Mouse (Mus musculus) MEL (cell line): ENCODE measurements around the gene Ccdc171. TPM values are rescaled to one million over a fixed set of nuclear protein-coding genes. Genes with fewer than 3 reads are reported as not detected.

Experiments
- DNase-seq: peaks from one replicate; pipeline ENCODE4 v3.0.0; 2011; ENCODE audit warnings: low read depth, low spot score
- H3K27ac ChIP-seq: 2 replicates; pipeline ENCODE4 v1.5.1; 2012; ENCODE audit warnings: low read depth, mild to moderate bottlenecking, control low read depth, low read length, moderate library complexity; ENCODE audit not compliant: control insufficient read depth
- H3K27me3 ChIP-seq, 2 experiments: fragments of 150-350 bp in 1 of 2; sonication (generic) in 1 of 2; 2 replicates each; pipeline ENCODE4 v1.6.1; 2012; ENCODE audit warnings: low read length in 2 of 2, mild to moderate bottlenecking in 2 of 2, improper control_type of control experiment in 1 of 2, moderate library complexity in 1 of 2; ENCODE audit not compliant: insufficient read depth in 2 of 2, control insufficient read depth in 1 of 2
- H3K36me3 ChIP-seq, 2 experiments: 2 replicates each; pipeline ENCODE4 v1.6.1; 2012 to 2014; ENCODE audit warnings: low read length in 2 of 2, improper control_type of control experiment in 1 of 2, inconsistent platforms in 1 of 2, mild to moderate bottlenecking in 1 of 2; ENCODE audit not compliant: insufficient read depth in 2 of 2, control insufficient read depth in 1 of 2
- H3K4me1 ChIP-seq, 2 experiments: fragments of 150-350 bp in 1 of 2; sonication (generic) in 1 of 2; 2 replicates each; pipeline ENCODE4 v1.6.1; 2012; ENCODE audit warnings: low read length in 2 of 2, improper control_type of control experiment in 1 of 2, mild to moderate bottlenecking in 1 of 2; ENCODE audit not compliant: insufficient read depth in 2 of 2, control insufficient read depth in 1 of 2
- H3K4me3 ChIP-seq, 2 experiments: fragments of 150-350 bp in 1 of 2; sonication (generic) in 1 of 2; 2 replicates each; pipeline ENCODE4 v1.5.1; 2012; ENCODE audit warnings: low read depth in 2 of 2, low read length in 2 of 2, mild to moderate bottlenecking in 2 of 2, moderate library complexity in 2 of 2, control low read depth in 1 of 2, improper control_type of control experiment in 1 of 2; ENCODE audit not compliant: control insufficient read depth in 1 of 2, insufficient read depth in 1 of 2
- H3K79me2 ChIP-seq: 2 replicates; pipeline ENCODE4 v1.6.1; 2012; ENCODE audit warnings: mild to moderate bottlenecking, low read length, moderate library complexity; ENCODE audit not compliant: control insufficient read depth, poor library complexity, insufficient read depth
- H3K9ac ChIP-seq: 2 replicates; pipeline ENCODE4 v1.6.1; 2012; ENCODE audit warnings: low read depth, mild to moderate bottlenecking, control low read depth, low read length, moderate library complexity; ENCODE audit not compliant: control insufficient read depth, poor library complexity, severe bottlenecking
- H3K9me3 ChIP-seq: fragments of 150-350 bp; sonication (generic); replicated peaks from 2 replicates; pipeline ENCODE4 v1.6.1; 2012; ENCODE audit warnings: mild to moderate bottlenecking, low read length, improper control_type of control experiment, moderate library complexity; ENCODE audit not compliant: insufficient read depth
- BHLHE40 ChIP-seq: IDR thresholded peaks from 2 replicates; pipeline ENCODE4 v1.6.1; 2012; ENCODE audit warnings: low read depth, mild to moderate bottlenecking, inconsistent platforms, low read length, improper control_type of control experiment, borderline replicate concordance
- CHD1 ChIP-seq: IDR thresholded peaks from 2 replicates; pipeline ENCODE4 v1.6.1; 2012; ENCODE audit warnings: low read depth, mild to moderate bottlenecking, inconsistent platforms, low read length, improper control_type of control experiment
- CHD2 ChIP-seq: IDR thresholded peaks from 2 replicates; pipeline ENCODE4 v1.6.1; 2011; ENCODE audit warnings: low read length, improper control_type of control experiment
- CTCF ChIP-seq, 3 experiments: IDR thresholded peaks in 2 of 3; conservative IDR thresholded peaks in 1 of 3; 2 replicates each; pipeline ENCODE4 v1.5.1; 2011 to 2012; ENCODE audit warnings: low read length in 3 of 3, low read depth in 2 of 3, mild to moderate bottlenecking in 2 of 3, improper control_type of control experiment in 1 of 3, inconsistent platforms in 1 of 3, mixed read lengths in 1 of 3, moderate library complexity in 1 of 3; ENCODE audit not compliant: control insufficient read depth in 1 of 3, insufficient read depth in 1 of 3, poor library complexity in 1 of 3, severe bottlenecking in 1 of 3
- E2F4 ChIP-seq: IDR thresholded peaks from 2 replicates; pipeline ENCODE4 v1.6.1; 2011; ENCODE audit warnings: low read depth, low read length, improper control_type of control experiment, borderline replicate concordance
- ELF1 ChIP-seq: IDR thresholded peaks from 2 replicates; pipeline ENCODE4 v1.6.1; 2014; ENCODE audit warnings: low read depth, mild to moderate bottlenecking, inconsistent platforms, low read length, improper control_type of control experiment, moderate library complexity
- EP300 ChIP-seq, 2 experiments: IDR thresholded peaks; 2 replicates each; pipeline ENCODE4 v1.6.1; 2011; ENCODE audit warnings: improper control_type of control experiment in 2 of 2, low read length in 2 of 2, low read depth in 1 of 2, mild to moderate bottlenecking in 1 of 2
- ETS1 ChIP-seq: IDR thresholded peaks from 2 replicates; pipeline ENCODE4 v1.6.1; 2012; ENCODE audit warnings: low read depth, mild to moderate bottlenecking, inconsistent platforms, low read length, improper control_type of control experiment, moderate library complexity
- GABPA ChIP-seq: IDR thresholded peaks from 2 replicates; pipeline ENCODE4 v1.6.1; 2012; ENCODE audit warnings: low read depth, mild to moderate bottlenecking, inconsistent platforms, low read length, improper control_type of control experiment, moderate library complexity
- GATA1 ChIP-seq: IDR thresholded peaks from 2 replicates; pipeline ENCODE4 v1.6.1; 2011; ENCODE audit warnings: low read depth, low read length, improper control_type of control experiment
- HCFC1 ChIP-seq: IDR thresholded peaks from 2 replicates; pipeline ENCODE4 v1.6.1; 2012; ENCODE audit warnings: low read depth, mild to moderate bottlenecking, inconsistent platforms, low read length, improper control_type of control experiment, moderate library complexity
- JUND ChIP-seq: IDR thresholded peaks from 2 replicates; pipeline ENCODE4 v1.6.1; 2011; ENCODE audit warnings: low read depth, mild to moderate bottlenecking, improper control_type of control experiment, low read length
- KAT2A ChIP-seq: conservative IDR thresholded peaks from 2 replicates; pipeline ENCODE4 v1.6.1; 2012; ENCODE audit warnings: low read depth, low read length, improper control_type of control experiment, inconsistent platforms
- MAFK ChIP-seq: IDR thresholded peaks from 2 replicates; pipeline ENCODE4 v1.6.1; 2011; ENCODE audit warnings: low read depth, mild to moderate bottlenecking, low read length, improper control_type of control experiment, borderline replicate concordance
- MAX ChIP-seq: IDR thresholded peaks from 2 replicates; pipeline ENCODE4 v1.6.1; 2011; ENCODE audit warnings: low read length, improper control_type of control experiment
- MAZ ChIP-seq: IDR thresholded peaks from 2 replicates; pipeline ENCODE4 v1.6.1; 2012; ENCODE audit warnings: low read depth, mild to moderate bottlenecking, inconsistent platforms, low read length, improper control_type of control experiment
- MEF2A ChIP-seq: IDR thresholded peaks from 2 replicates; pipeline ENCODE4 v1.6.1; 2014; ENCODE audit warnings: low read depth, mild to moderate bottlenecking, inconsistent platforms, low read length, improper control_type of control experiment; ENCODE audit not compliant: poor library complexity, insufficient replicate concordance, severe bottlenecking; ENCODE audit errors: extremely low read depth
- MXI1 ChIP-seq: IDR thresholded peaks from 2 replicates; pipeline ENCODE4 v1.6.1; 2011; ENCODE audit warnings: mild to moderate bottlenecking, low read depth, low read length, improper control_type of control experiment
- MYB ChIP-seq: IDR thresholded peaks from 2 replicates; pipeline ENCODE4 v1.6.1; 2011; ENCODE audit warnings: mild to moderate bottlenecking, low read depth, low read length, improper control_type of control experiment
- MYC ChIP-seq: IDR thresholded peaks from 2 replicates; pipeline ENCODE4 v1.6.1; 2011; ENCODE audit warnings: low read depth, mild to moderate bottlenecking, low read length, improper control_type of control experiment, moderate library complexity
- NELFE ChIP-seq: IDR thresholded peaks from 2 replicates; pipeline ENCODE4 v1.6.1; 2011; ENCODE audit warnings: low read depth, low read length, improper control_type of control experiment
- NRF1 ChIP-seq: IDR thresholded peaks from 2 replicates; pipeline ENCODE4 v1.6.1; 2014; ENCODE audit warnings: low read depth, mild to moderate bottlenecking, inconsistent platforms, low read length, improper control_type of control experiment, moderate library complexity; ENCODE audit not compliant: poor library complexity, insufficient read depth, severe bottlenecking
- POLR2A ChIP-seq, 2 experiments: IDR thresholded peaks; 2 replicates each; pipeline ENCODE4 v1.6.1; 2011 to 2012; ENCODE audit warnings: low read length in 2 of 2, mild to moderate bottlenecking in 2 of 2, control low read depth in 1 of 2, improper control_type of control experiment in 1 of 2, low read depth in 1 of 2, moderate library complexity in 1 of 2; ENCODE audit not compliant: control insufficient read depth in 1 of 2, insufficient read depth in 1 of 2, poor library complexity in 1 of 2
- POLR2AphosphoS2 ChIP-seq: IDR thresholded peaks from 2 replicates; pipeline ENCODE4 v1.6.1; 2011; ENCODE audit warnings: low read length, improper control_type of control experiment
- POLR2AphosphoS5 ChIP-seq: IDR thresholded peaks from 2 replicates; pipeline ENCODE4 v1.6.1; 2012; ENCODE audit warnings: low read depth, borderline replicate concordance, mild to moderate bottlenecking, inconsistent platforms, low read length, moderate library complexity, mixed read lengths
- RAD21 ChIP-seq: IDR thresholded peaks from 2 replicates; pipeline ENCODE4 v1.6.1; 2011; ENCODE audit warnings: mild to moderate bottlenecking, low read depth, low read length, improper control_type of control experiment
- RCOR1 ChIP-seq: IDR thresholded peaks from 2 replicates; pipeline ENCODE4 v1.6.1; 2012; ENCODE audit warnings: low read depth, mild to moderate bottlenecking, inconsistent platforms, low read length, improper control_type of control experiment
- SMC3 ChIP-seq: IDR thresholded peaks from 2 replicates; pipeline ENCODE4 v1.6.1; 2011; ENCODE audit warnings: low read depth, low read length, improper control_type of control experiment
- TAL1 ChIP-seq: IDR thresholded peaks from 2 replicates; pipeline ENCODE4 v1.6.1; 2012; ENCODE audit warnings: mild to moderate bottlenecking, inconsistent platforms, low read length, moderate library complexity, mixed read lengths
- TBP ChIP-seq: IDR thresholded peaks from 2 replicates; pipeline ENCODE4 v1.8.0; 2011; ENCODE audit warnings: low read depth, low read length, improper control_type of control experiment
- TCF12 ChIP-seq: IDR thresholded peaks from 2 replicates; pipeline ENCODE4 v1.6.1; 2014; ENCODE audit warnings: low read depth, mild to moderate bottlenecking, inconsistent platforms, low read length, improper control_type of control experiment, moderate library complexity
- UBTF ChIP-seq: IDR thresholded peaks from 2 replicates; pipeline ENCODE4 v1.6.1; 2012; ENCODE audit warnings: low read depth, mild to moderate bottlenecking, inconsistent platforms, low read length, improper control_type of control experiment, moderate library complexity, borderline replicate concordance; ENCODE audit not compliant: insufficient read depth
- USF1 ChIP-seq: IDR thresholded peaks from 2 replicates; pipeline ENCODE4 v1.6.1; 2014; ENCODE audit warnings: low read depth, mild to moderate bottlenecking, inconsistent platforms, low read length, improper control_type of control experiment, moderate library complexity
- USF2 ChIP-seq, 2 experiments: IDR thresholded peaks; 2 replicates each; pipeline ENCODE4 v1.6.1; 2011 to 2012; ENCODE audit warnings: improper control_type of control experiment in 2 of 2, low read length in 2 of 2, borderline replicate concordance in 1 of 2, inconsistent platforms in 1 of 2, low read depth in 1 of 2, mild to moderate bottlenecking in 1 of 2; ENCODE audit not compliant: insufficient read depth in 1 of 2
- ZKSCAN1 ChIP-seq: IDR thresholded peaks from 2 replicates; pipeline ENCODE4 v1.6.1; 2012; ENCODE audit warnings: low read depth, mild to moderate bottlenecking, inconsistent platforms, low read length, improper control_type of control experiment, moderate library complexity
- ZMIZ1 ChIP-seq: IDR thresholded peaks from 2 replicates; pipeline ENCODE4 v1.6.1; 2012; ENCODE audit warnings: low read depth, mild to moderate bottlenecking, inconsistent platforms, low read length, improper control_type of control experiment, moderate library complexity
- ZNF384 ChIP-seq: IDR thresholded peaks from 2 replicates; pipeline ENCODE4 v1.6.1; 2012; ENCODE audit warnings: low read depth, mild to moderate bottlenecking, inconsistent platforms, low read length, improper control_type of control experiment
- polyA plus RNA-seq, 2 experiments: library from polyadenylated mRNA; stranded (reverse) in 1 of 2; unstranded in 1 of 2; fragments of >175 nt in 1 of 2; fragments of >200 nt in 1 of 2; gene quantifications; 2 replicates each; pipeline versions ENCODE4 v1.2.1 to v1.2.4; 2012; ENCODE audit warnings: low replicate concordance in 2 of 2, low read depth in 1 of 2; ENCODE audit not compliant: insufficient read length in 2 of 2, insufficient read depth in 1 of 2, missing spikeins in 1 of 2
- total RNA-seq: library from RNA; depleted of rRNA; stranded (reverse); fragments of 300-350 nt; gene quantifications from 2 replicates; pipeline ENCODE4 v1.2.3, GENCODE M21; 2012

The Ccdc171 gene
- total and polyA plus RNA-seq, 3 experiments = 1.6 to 1.8 TPM; not detected in 1

DNA sequence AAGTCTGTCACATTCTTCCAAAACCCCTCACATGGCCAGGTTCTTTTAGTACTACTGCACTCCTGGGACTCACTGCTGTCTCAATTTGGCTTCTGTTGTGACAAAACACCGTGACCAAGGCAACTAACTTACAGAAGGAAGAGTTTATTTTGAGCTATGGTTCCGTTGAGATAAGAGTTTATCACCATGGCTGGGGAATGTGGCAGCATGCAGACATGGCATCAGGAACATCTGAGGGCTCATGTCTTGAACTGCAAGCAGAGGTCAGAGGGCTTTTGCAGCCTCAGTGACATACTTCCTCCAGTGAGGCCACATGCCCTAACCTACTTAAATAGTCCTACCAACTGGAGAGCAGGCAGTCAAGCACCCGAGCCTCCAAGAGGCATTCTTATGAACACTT is 51.0 kb downstream of the Ccdc171 start:
- DNase-seq = peak; percentile 85
- H3K27ac ChIP-seq = peak overlapping the region; percentile 33; the same call in 1 of the 2 replicates
- TF ChIP-seq KAT2A (no peak), POLR2AphosphoS5 (no peak), UBTF (no peak), POLR2A (IDR thresholded peaks at IDR 0.05; ENCODE audit: control insufficient read depth in 1 of 2, insufficient read depth in 1 of 2, low read depth in 1 of 2, low read length in 2 of 2, poor library complexity in 1 of 2) (no peak), ELF1 (peak; percentile 57; the same call in 1 of the 2 replicates), MEF2A (peak; percentile 94; the same call in 1 of the 2 replicates), SMC3 (peak; percentile 2; the same call in 1 of the 2 replicates), NELFE (no peak), POLR2AphosphoS2 (no peak), GABPA (no peak), CHD2 (no peak), TBP (no peak), HCFC1 (peak; percentile 29; the same call in 1 of the 2 replicates), ZKSCAN1 (no peak), MYC (peak; percentile 77; the same call in 1 of the 2 replicates), JUND (no peak), ETS1 (peak; percentile 91), TAL1 (peak; percentile 66), TCF12 (peak; percentile 93), CTCF (IDR thresholded peaks at IDR 0.05 in 2 of 3, conservative IDR thresholded peaks at IDR 0.05 in 1 of 3; ENCODE audit: control insufficient read depth in 1 of 3, insufficient read depth in 1 of 3, low read depth in 2 of 3, low read length in 3 of 3, poor library complexity in 1 of 3, severe bottlenecking in 1 of 3) (no peak), ZMIZ1 (no peak), MAZ (0 out of 2 replicates have a peak, but pooled peaks have one; percentile 28), RAD21 (no peak), MXI1 (peak; percentile 86), CHD1 (no peak), USF1 (no peak), GATA1 (peak; percentile 91), EP300 (IDR thresholded peaks at IDR 0.05; ENCODE audit: low read depth in 1 of 2, low read length in 2 of 2) (peak; percentile 88 to 93), MAFK (0 out of 2 replicates have a peak, but pooled peaks have one; percentile 51), BHLHE40 (peak; percentile 61; the same call in 1 of the 2 replicates), RCOR1 (peak; percentile 61; the same call in 1 of the 2 replicates), NRF1 (no peak), USF2 (IDR thresholded peaks at IDR 0.05; ENCODE audit: borderline replicate concordance in 1 of 2, insufficient read depth in 1 of 2, low read depth in 1 of 2, low read length in 2 of 2) (no peak), E2F4 (no peak), MYB (peak; percentile 64; the same call in 1 of the 2 replicates), MAX (peak; percentile 33; the same call in 1 of the 2 replicates), ZNF384 (no peak)

More for the DNA sequence above, 51.0 kb downstream of the Ccdc171 start:
- 0 out of 2 replicates have a peak overlapping the region, but pooled peaks have one; percentile 11 for H3K9ac ChIP-seq
- H3K4me1 ChIP-seq = peaks cover 12 to 15% of the 10 kb centered on the region in 2 experiments
- no peak overlapping the region for H3K4me3 ChIP-seq
- H3K27me3 ChIP-seq = no peaks in the 10 kb centered on the region
- peaks cover 0 to 19% of the 10 kb centered on the region in 2 experiments; a peak in 2 of 4 replicates for H3K36me3 ChIP-seq
- no peaks in the 10 kb centered on the region for H3K9me3 ChIP-seq
- H3K79me2 ChIP-seq = no peaks in the 10 kb centered on the region
